In the genomic region with DNA sequence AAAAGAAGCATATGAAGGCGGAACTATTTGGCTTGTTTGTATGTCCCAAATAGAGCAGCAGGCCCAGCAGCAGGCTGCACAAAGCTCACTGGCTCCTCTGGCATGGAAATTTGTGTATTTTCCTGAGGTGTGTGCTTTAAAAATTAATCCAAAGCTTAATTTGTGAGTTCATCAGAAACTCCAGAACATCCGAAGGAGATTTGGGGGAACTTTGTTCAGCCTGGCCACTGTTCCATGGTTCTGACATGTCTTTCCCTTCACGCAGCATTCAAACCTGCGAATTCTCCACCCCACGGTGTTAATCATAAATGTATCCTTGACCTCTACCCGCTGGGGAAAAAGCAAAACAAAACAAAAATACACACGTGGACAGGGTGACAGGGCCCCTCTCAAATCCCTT, we compare ENCODE assay signal across 16 mouse cellular contexts.
"Had no signal": no experiment of that assay in that cellular context is flagged by ENCODE, and none has a peak within 500 bp of the region (broad histone marks: within the 10 kb centered on the region; RNA-seq: fewer than 3 reads in every experiment).

No protein-coding gene starts in this region.

- ATAC-seq: forebrain, postnatal 0 days; hindbrain, postnatal 0 days; inflammation-experienced regulatory T-cells, adult 6 months; intestine, embryonic 15.5 days; intestine, postnatal 0 days had no signal

- DNase-seq: forebrain, postnatal 0 days; gastrocnemius, postnatal 14 days; gastrocnemius, postnatal 36 days; heart, adult 11 months; heart, adult 2 months; heart, postnatal 14 days; heart, postnatal 36 days; kidney, adult 18-20 months; kidney, postnatal 14 days; kidney, postnatal 4 days; liver; liver, embryonic 13.5 days had no signal
